Mouse (Mus musculus): ENCODE results near the gene Bod1l. TPM values are rescaled to one million over a fixed set of nuclear protein-coding genes. Genes with fewer than 3 reads are reported as not detected.

Gene Bod1l
- 10 to 100 TPM; 14.0 to 16.1 (median 15.5) TPM for total RNA-seq (2022)

GRCm38 (mm10) chr5:41844147-41844529 lies at the start of gene Bod1l:
TSS of gene Bod1l (minus strand) at chr5:41844315.
- peak; percentile 94 to 95 for DNase-seq (ENCODE audit: low spot score in 2 of 2)

GRCm38 (mm10) chr5:41893351-41893750 lies 49.2 kb upstream of the Bod1l start:
- no peak for DNase-seq (ENCODE audit: low spot score in 2 of 2)

DNA sequence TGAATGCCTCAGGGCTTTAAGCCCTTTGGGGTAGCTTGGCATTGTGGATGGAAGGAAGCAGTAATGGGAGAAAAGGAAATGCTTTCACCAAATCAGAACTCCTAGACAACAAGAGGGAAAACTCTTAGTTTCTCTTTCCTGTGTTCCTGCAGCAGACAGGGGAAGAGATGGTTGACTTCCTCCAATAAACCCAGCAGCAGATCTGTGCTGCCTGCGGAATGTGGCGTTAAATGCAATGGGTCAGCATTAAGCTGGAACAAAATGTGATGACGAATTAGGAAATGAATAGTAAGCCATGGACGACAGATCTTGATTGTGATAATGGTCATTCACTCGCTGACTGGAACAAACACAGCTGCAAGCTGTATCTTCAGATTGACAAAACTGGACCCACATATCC lies 46.8 kb upstream of the Bod1l start:
- no peak for DNase-seq (ENCODE audit: low spot score in 2 of 2)

- DNase-seq (ENCODE audit: low spot score in 2 of 2) = no peak
These were observed 45.2 kb upstream of the Bod1l start for GRCm38 (mm10) chr5:41889245-41889849.

DNA sequence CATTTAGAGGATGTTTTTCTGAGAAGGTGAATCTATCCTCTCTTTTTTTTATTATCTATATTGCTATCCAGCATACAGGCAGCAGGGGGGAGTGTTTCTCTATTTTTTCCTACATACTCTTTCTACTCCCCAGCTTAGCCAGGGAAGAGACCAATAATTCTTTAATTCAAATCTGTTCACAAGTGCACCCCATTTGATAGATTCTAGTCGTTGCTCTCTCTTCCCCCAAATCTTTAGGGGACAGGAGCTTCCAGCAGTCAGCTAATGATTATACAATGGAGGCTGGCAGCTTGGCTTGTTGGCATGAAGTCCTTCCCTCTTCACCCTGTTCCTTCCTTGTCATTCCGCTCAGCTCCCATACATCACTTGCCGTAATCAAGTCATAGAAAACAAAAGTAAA lies 44.7 kb upstream of the Bod1l start:
- no peak for DNase-seq (ENCODE audit: low spot score in 2 of 2)

DNA sequence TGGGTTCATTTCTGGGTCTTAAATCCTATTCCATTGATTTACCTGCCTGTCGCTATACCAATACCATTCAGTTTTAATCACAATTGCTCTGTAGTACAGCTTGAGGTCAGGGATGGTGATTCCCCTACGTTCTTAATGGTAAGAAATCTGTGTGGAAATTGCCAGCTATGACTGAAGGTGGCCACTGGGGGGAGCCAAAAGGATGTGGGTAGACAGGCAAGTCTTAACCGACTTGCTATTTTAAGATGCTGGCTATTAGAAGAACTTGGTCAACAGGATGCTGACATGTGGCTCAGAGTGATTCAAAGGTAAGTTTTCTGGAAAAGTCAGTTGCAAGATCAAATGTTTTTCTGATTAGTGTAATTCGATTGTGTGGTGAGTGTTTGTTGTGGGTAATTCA lies 43.6 kb upstream of the Bod1l start:
- DNase-seq (ENCODE audit: low spot score in 2 of 2) = peak in 1 of 2 experiments; percentile 5

GRCm38 (mm10) chr5:41884563-41884962 lies 40.4 kb upstream of the Bod1l start:
- DNase-seq (ENCODE audit: low spot score in 2 of 2) = no peak

GRCm38 (mm10) chr5:41871164-41871563 lies 27.0 kb upstream of the Bod1l start:
- DNase-seq (ENCODE audit: low spot score in 2 of 2) = no peak

DNA sequence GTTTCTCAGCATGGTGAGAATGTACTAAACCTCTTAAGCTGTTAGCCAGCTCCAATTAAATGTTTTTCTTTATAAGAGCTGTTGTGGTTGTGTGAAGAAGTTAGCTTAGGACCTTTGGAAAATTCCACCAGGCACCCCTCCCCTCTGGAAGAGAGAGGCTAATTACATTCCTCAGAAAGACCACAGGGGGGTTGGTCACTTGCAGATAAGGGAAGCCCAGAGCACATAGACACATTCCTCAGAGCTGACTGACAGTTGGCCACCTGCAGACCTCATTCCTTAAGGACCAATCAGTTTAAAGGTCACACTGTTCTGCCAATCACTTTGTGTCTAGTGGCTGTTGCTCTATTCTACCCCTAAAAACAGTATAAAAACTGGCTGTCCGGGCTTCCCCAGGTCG lies 11.7 kb upstream of the Bod1l start:
- DNase-seq (ENCODE audit: low spot score in 2 of 2) = no peak

DNA sequence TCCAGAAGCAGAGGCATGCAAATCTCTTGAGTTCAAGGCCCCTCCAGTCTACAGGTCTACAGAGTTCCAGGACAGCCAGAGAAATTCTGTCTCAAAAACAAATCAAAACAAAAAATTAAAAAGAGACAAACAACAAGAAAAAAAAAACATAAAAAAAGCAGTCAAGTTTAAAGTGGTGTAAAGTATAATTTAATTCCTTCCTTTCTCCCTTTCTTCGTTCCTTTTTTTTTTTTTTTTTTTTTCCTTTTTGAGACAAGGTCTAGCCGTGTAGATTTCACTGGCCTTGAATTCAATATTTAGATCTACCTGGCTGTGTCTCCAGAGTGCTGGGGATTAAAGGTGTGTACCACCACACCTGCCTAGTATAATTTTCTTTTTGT lies 1.4 kb upstream of the Bod1l start:
- DNase-seq (ENCODE audit: low spot score in 2 of 2) = no peak

GRCm38 (mm10) chr5:41844820-41845557 lies 874 bp upstream of the Bod1l start:
- DNase-seq (ENCODE audit: low spot score in 2 of 2) = no peak

GRCm38 (mm10) chr5:41843419-41844146 lies 532 bp downstream of the Bod1l start:
- DNase-seq (ENCODE audit: low spot score in 2 of 2) = no peak

DNA sequence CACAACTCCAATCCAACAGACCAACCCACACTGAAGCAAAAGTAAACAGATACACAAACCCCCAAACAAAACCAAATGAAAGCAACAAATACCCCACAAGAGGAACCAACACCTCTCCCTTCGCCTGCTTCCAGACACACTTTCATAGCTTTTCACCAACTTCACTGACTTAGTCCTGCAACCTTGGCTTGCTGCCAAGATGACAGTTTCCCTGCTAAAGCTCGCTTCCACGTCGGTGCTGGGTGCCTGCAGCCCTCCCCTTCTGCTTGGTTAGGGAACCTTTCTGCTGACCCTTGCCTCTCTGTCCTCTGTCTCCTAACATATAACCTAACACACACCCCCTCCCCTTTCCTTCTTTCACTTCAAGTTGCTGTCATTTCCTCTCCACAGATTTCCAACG lies 1.4 kb downstream of the Bod1l start:
- no peak for DNase-seq (ENCODE audit: low spot score in 2 of 2)

- DNase-seq (ENCODE audit: low spot score in 2 of 2) = no peak
These were observed 2.4 kb downstream of the Bod1l start for GRCm38 (mm10) chr5:41841735-41842134.

DNA sequence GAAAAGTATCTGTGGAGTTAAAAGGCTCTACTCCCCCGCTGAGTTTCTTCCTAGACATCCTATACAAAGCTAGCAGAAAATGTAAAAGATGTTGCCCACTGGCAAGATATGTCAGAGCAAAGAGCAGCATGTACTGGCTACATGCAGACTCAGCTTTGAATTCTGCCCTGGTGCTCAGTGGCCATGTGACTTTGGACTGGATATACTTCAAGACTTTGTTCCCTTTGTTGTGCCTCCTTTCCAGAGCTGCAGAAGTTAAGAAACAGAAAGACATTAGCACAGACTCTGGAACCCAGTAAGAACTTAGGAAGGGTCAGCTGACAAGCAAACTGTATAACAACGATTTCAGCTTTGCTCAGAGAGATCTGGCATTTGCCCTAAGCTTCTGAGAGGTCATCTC lies 14.0 kb downstream of the Bod1l start:
- no peak for DNase-seq (ENCODE audit: low spot score in 2 of 2)

DNA sequence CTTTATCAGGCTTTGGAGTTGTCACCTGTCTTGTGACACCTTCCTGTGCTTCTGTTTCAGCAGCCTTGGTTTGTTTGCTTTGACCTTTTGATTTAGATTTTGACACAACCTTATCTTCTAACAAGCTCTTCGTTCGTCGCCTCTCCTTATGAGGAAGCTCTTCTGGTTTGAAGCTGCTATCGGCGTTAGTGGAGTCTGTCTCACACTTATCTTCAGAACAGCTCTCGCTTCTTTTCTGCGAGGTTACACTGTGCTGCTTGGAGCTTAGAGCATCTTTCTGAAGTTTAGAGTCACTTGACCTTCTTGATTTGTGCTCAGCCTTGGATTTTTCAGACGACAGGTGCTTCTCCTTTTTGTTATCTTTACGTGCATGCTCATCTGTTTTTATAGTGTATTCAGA lies 23.0 kb downstream of the Bod1l start:
- no peak for DNase-seq (ENCODE audit: low spot score in 2 of 2)

- DNase-seq (ENCODE audit: low spot score in 2 of 2) = no peak
These were observed 23.6 kb downstream of the Bod1l start for GRCm38 (mm10) chr5:41820530-41820929.

DNA sequence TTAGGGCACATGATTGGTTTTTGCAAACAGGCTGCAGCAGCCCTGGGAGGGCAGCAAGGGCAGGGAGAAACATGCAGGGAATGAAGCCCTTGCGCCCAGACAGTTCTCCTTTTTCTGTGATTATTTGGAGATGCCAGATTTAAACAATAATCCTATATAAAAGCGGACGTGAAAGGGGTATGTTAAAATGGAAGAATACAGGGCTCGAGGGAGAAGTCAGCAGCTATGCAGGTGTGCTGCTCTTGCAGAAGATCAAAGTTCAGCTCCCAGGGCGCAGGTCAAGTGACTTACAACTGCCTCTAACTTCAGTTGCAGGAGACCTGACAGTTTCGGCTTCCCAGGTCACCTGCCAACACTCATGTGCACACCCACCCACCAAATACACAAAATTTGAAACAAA lies 31.6 kb downstream of the Bod1l start:
- no peak for DNase-seq (ENCODE audit: low spot score in 2 of 2)

DNA sequence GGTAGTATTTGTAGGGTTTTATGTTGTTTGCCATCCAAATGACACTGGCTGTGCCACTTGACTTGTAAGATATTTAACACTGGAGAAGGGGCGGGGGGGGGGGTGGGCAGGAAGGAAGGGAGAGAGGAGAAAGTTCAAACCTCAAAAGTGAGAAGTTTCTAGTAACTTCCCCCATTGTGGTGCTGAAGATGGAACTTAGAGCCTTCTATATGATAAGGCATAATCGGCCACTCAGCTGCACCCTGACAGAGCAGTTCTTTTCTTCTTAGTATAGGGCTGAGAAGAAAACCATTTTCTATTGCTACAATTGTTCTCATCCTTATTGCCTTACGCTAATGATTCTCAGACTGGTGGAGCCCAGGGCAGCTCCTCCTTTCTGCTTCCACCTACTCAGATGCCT lies 32.8 kb downstream of the Bod1l start:
- DNase-seq (ENCODE audit: low spot score in 2 of 2) = no peak

GRCm38 (mm10) chr5:41807383-41807782 lies 36.7 kb downstream of the Bod1l start:
- DNase-seq (ENCODE audit: low spot score in 2 of 2) = no peak

DNA sequence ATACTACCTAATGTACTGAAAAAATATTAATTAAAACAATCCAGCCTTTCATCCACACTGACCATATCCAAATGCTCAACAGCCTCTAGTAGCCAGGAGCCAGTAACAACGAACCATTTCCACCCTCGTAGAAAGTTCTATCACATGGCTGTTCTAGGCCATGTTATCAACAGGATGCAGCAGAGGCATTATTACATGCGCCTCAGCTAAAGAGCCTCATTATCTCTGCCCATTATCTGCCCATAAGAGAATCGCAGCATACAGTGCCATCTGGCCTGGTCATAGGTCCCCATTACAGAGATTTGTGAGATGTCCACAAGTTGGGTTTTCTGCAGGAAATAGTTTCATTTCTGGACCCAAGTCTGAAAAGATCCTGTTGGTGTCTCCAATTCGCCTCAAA lies 37.9 kb downstream of the Bod1l start:
- no peak for DNase-seq (ENCODE audit: low spot score in 2 of 2)

- no peak for DNase-seq (ENCODE audit: low spot score in 2 of 2)
These were observed 39.0 kb downstream of the Bod1l start for GRCm38 (mm10) chr5:41805085-41805484.

GRCm38 (mm10) chr5:41804643-41805042 lies 39.5 kb downstream of the Bod1l start:
- no peak for DNase-seq (ENCODE audit: low spot score in 2 of 2)

All from gastrocnemius, adult 8-10 months (tissue).